Mouse (Mus musculus) heart, embryonic 14.5 days (tissue): ENCODE measurements around the gene Cgref1. TPM values are rescaled to one million over a fixed set of nuclear protein-coding genes. Genes with fewer than 3 reads are reported as not detected.

ENCODE experiments used
- ATAC-seq: fragments of 200-750 bp; cut with Nextera tagmentation; 2 replicates; pipeline ENCODE4 v1.8.0; 2017; ENCODE audit warnings: low read depth, moderate TSS enrichment; ENCODE audit not compliant: insufficient number of reproducible peaks, insufficient read depth, low FRiP score
- H3K27ac ChIP-seq, 2 experiments: fragments of 200-500 bp in 1 of 2; fragments of 300-500 bp in 1 of 2; sonication (generic) in 1 of 2; replicated peaks in 1 of 2; 2 replicates each; pipeline ENCODE4 v1.5.1; 2012 to 2014; ENCODE audit warnings: low read depth in 2 of 2, low read length in 2 of 2, control low read depth in 1 of 2, mild to moderate bottlenecking in 1 of 2, mixed read lengths in 1 of 2; ENCODE audit not compliant: control insufficient read depth in 1 of 2, insufficient read depth in 1 of 2
- H3K27me3 ChIP-seq: fragments of 300-500 bp; sonication (generic); 2 replicates; pipeline ENCODE4 v1.6.1; 2014; ENCODE audit warnings: mild to moderate bottlenecking, low read length, control low read depth; ENCODE audit not compliant: control insufficient read depth, insufficient read depth
- H3K36me3 ChIP-seq: fragments of 300-500 bp; sonication (generic); 2 replicates; pipeline ENCODE4 v1.6.1; 2014; ENCODE audit warnings: mild to moderate bottlenecking, control low read depth, low read length, mixed read lengths; ENCODE audit not compliant: control insufficient read depth, insufficient read depth
- H3K4me1 ChIP-seq, 2 experiments: fragments of 200-500 bp in 1 of 2; fragments of 300-500 bp in 1 of 2; sonication (generic) in 1 of 2; 2 replicates each; pipeline ENCODE4 v1.6.1; 2012 to 2014; ENCODE audit warnings: low read length in 2 of 2, control low read depth in 1 of 2, mixed read lengths in 1 of 2; ENCODE audit not compliant: control insufficient read depth in 2 of 2, insufficient read depth in 2 of 2
- H3K4me2 ChIP-seq: fragments of 300-500 bp; sonication (generic); 2 replicates; pipeline ENCODE4 v1.6.1; 2014; ENCODE audit warnings: mild to moderate bottlenecking, low read length
- H3K4me3 ChIP-seq, 2 experiments: fragments of 200-500 bp in 1 of 2; fragments of 300-500 bp in 1 of 2; sonication (generic) in 1 of 2; 2 replicates each; pipeline ENCODE4 v1.5.1; 2012 to 2014; ENCODE audit warnings: low read length in 2 of 2, mild to moderate bottlenecking in 2 of 2, control low read depth in 1 of 2, low read depth in 1 of 2, moderate library complexity in 1 of 2; ENCODE audit not compliant: control insufficient read depth in 1 of 2, insufficient read depth in 1 of 2
- H3K9ac ChIP-seq: fragments of 300-500 bp; sonication (generic); 2 replicates; pipeline ENCODE4 v1.6.1; 2014; ENCODE audit warnings: mild to moderate bottlenecking, low read length
- H3K9me3 ChIP-seq: fragments of 300-500 bp; sonication (generic); 2 replicates; pipeline ENCODE4 v1.6.1; 2016; ENCODE audit warnings: low read length, control low read depth; ENCODE audit not compliant: control insufficient read depth
- WGBS: fragments of 180-500 bp; shearing (Covaris S2); extraction: QIAGEN DNeasy Blood & Tissue Kit; methylation state at CpG from one replicate; pipeline ENCODE4 v1.1.7; 2014; 5-methylcytosine and 5-hydroxymethylcytosine counted together
- polyA plus RNA-seq: library from polyadenylated mRNA; unstranded; fragments of >200 nt; fragmentation: Nextera tagmentation; extraction: Ambion mirVana; gene quantifications from 2 replicates; pipeline ENCODE4 v1.2.1, GENCODE M21; 2014

The Cgref1 gene
- polyA plus RNA-seq, result 2.0 and 3.8 TPM in 2 replicates

DNA sequence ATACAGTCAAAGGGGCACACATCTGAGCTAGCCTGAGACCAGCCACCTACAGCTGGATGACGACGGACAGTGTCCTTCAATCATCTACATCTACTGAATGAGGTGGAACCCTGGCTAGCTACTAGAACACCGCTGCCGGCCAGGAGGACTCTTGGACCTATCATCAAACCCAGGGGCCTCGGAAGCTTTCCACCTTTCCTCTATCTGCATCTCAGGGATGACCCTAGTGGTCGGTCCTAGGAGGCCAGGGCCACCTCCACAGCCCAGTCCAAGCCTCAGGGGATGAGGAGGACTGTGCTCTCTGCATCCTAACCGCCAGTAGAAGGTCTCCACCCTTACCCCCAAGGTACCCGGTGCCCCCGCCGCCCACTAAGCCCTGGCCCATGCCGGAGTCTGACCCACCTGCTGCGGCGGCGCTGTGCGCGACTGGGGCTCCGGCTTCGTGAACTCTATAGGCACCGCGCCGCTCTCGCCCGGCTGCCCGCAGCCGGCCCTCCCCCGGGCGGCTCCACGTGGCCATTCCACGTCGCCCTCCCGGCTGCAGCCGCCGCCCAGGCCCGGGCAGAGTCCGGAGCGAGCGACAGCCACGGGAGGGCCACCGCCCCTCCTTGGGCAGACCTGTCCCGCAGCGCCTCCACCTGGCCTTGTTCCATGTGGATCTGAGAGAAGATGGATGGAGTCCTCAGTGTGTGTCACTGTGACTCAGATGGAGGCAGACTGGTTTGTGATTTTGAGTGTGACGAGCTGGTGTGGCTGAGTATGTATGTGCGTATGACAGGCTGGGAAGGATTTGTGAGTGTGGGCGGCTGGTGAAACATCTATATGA lies at the start of gene Cgref1:
Cgref1 (minus strand) TSS at position 636 of the 826 bp plus-strand sequence.
- H3K9ac ChIP-seq, result peak within 1 kb of the TSS; percentile 64
- H3K27me3 ChIP-seq, result peaks cover 12% of the 10 kb centered on the region
- H3K4me1 ChIP-seq, result peaks cover 0 to 1% of the 10 kb centered on the region in 2 experiments; a peak in 1 of 4 replicates
- 7% methylated on average over 44 of the region's 44 CpGs for WGBS
- ATAC-seq, result peak; percentile 32
- no peak within 1 kb of the TSS for H3K27ac ChIP-seq
- H3K4me3 ChIP-seq, result peak within 1 kb of the TSS; percentile 44 to 51
- no peaks in the 10 kb centered on the region for H3K36me3 ChIP-seq
- peak within 1 kb of the TSS; percentile 76 for H3K4me2 ChIP-seq
- no peaks in the 10 kb centered on the region for H3K9me3 ChIP-seq

DNA sequence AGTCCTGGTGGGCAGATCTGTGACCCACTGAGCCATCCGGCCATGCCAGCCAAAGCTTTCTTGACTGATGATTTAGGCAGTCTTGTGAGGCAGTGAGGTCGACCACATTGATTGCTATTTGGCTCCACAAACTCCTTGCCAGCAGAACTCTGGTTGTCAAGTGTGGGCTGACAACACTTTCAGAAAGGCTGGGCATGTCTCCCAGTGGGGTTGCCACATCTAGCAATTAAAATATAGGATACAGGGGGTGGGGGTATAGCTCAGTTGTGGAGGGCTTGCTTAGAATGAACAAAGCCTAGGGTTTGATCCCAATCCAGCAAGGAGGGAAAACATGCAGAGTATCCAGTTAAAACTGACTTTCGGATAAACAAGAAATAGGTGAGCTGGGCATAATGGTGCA lies 48.7 kb upstream of the Cgref1 start:
- no peak overlapping the region for H3K4me2 ChIP-seq
- peaks cover 5 to 10% of the 10 kb centered on the region in 2 experiments; a peak in 3 of 4 replicates for H3K4me1 ChIP-seq
- ATAC-seq, result no peak
- WGBS, result 75% methylated on average over 3 of the region's 3 CpGs
- H3K27me3 ChIP-seq, result no peaks in the 10 kb centered on the region
- H3K4me3 ChIP-seq, result no peak overlapping the region
- no peaks in the 10 kb centered on the region for H3K9me3 ChIP-seq
- no peak overlapping the region for H3K9ac ChIP-seq
- no peaks in the 10 kb centered on the region for H3K36me3 ChIP-seq
- no peak overlapping the region for H3K27ac ChIP-seq

DNA sequence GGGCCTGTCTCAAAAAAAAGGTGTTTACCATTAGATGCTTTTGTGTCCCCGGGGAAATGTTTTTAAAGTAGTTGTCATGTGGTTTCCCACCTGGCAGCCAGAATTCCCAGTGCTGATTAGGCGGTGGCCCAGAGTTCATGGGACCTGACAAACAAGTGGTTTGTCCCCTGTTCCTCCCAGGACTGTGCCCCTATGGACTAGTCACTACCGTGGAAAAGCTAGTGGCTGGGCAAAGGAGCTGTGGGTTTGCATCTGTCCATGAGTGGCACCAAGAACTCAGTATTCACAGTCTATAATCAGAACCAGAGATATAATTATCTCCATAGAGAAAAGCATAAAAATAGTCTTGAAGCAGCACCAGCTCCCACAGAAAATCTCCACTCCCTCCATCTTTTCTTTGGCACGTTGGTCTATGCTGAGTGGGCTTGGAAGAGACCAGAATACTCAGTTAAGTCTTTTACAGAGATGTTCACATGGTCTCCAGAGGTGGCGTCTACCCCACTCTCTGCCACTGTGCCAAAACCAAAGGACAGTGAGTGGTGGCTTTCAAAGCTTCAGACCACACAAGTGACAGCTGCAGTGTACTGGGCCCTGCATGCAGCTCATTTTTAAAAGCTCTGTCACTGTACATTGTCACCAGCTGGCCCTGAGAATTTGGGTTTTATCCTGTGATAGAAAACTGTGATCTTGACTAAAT lies 47.7 kb upstream of the Cgref1 start:
- Histone ChIP-seq H3K36me3 (no peaks in the 10 kb centered on the region), H3K27me3 (no peaks in the 10 kb centered on the region), H3K9me3 (no peaks in the 10 kb centered on the region), H3K4me3 (no peak overlapping the region), H3K9ac (no peak overlapping the region), H3K27ac (no peak overlapping the region), H3K4me2 (no peak overlapping the region), H3K4me1 (peaks cover 5 to 10% of the 10 kb centered on the region in 2 experiments; a peak in 3 of 4 replicates)
- 74% methylated on average over 5 of the region's 5 CpGs for WGBS
- ATAC-seq, result no peak

DNA sequence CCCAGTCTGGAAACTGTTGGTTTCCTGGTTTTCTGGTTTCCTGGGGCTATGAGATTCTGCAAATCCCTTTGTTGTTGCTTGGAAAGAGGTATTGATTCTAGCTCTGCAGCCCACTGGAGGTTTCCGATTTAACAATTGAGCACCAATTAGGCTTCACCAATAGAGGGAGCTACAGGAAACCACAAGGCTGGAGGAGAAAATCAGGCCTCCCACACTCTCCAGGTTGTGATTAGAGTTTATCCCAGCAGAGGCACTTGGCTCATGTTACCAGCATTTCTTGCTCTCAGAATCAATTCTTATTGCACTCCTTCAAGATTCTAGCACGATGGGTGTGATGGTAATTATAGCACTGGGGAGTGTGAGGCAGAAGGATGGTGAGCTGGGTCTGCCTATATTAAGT lies 37.0 kb upstream of the Cgref1 start:
- no peak overlapping the region for H3K9ac ChIP-seq
- no peaks in the 10 kb centered on the region; a peak in 1 of 4 replicates for H3K4me1 ChIP-seq
- H3K4me3 ChIP-seq, result no peak overlapping the region
- H3K27ac ChIP-seq, result no peak overlapping the region
- H3K27me3 ChIP-seq, result no peaks in the 10 kb centered on the region
- no peaks in the 10 kb centered on the region for H3K9me3 ChIP-seq
- 18% methylated on average over 2 of the region's 2 CpGs for WGBS
- H3K36me3 ChIP-seq, result no peaks in the 10 kb centered on the region
- no peak overlapping the region for H3K4me2 ChIP-seq
- no peak for ATAC-seq

DNA sequence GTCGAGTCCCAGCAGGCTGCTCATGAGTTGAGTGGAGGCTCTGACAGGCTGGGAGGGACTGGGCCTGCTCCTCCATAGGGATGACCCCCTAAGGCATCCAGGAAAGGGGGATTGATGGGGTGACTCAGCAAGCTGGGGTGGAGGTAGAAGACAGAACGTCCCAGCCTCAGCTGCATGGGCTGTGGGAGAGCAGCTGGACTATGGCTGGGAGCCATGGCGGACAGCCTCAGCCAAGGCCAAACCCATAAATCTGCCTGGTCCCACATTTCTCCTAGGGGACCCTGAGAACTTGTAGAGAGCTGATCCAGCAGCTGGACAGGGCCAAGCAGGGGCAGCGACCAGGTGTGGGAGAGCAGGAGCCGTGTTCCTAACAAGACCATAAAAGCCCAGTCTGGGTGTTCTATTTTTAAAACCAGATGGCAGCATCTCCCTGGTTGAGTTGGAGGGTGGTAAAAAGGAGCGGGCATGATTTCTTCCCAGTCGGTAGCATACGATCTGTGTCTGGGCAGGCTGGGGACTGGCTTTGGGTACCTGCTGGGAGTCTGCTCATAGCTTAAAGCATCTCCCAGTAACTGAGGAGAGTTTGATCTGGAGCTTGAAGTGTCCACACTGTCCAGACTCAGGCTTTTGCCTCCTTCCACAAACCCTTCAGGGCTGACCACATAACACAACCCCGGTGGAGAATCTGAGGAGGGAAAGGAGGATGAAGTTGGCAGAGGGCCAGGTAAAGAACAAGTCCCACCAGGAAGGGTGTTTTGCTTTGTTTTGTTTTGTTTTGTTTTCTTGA lies 29.7 kb upstream of the Cgref1 start:
- Histone ChIP-seq H3K9me3 (no peaks in the 10 kb centered on the region), H3K4me3 (no peak overlapping the region), H3K27ac (no peak overlapping the region), H3K36me3 (no peaks in the 10 kb centered on the region), H3K9ac (no peak overlapping the region), H3K4me2 (no peak overlapping the region), H3K27me3 (no peaks in the 10 kb centered on the region), H3K4me1 (peaks cover 0 to 6% of the 10 kb centered on the region in 2 experiments; a peak in 1 of 4 replicates)
- 53% methylated on average over 9 of the region's 9 CpGs for WGBS
- no peak for ATAC-seq

DNA sequence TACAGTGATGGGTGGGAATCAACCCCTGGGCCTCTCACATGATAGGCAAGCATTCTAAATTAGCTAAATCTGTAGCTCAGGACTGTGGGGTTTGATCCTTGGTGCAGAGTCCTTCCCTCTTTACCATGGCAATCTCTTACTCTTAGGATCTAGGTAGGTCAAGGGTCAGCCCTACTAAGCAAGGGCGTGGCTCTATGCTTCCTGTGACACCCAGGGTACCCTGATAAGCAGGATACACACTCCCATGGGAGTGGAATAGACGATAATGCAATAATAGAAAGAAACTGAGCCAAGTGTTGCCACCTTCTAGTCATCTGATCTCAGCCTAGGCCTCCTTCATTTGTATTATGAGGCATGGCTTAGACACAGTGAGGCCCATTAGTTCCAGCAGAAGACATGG lies 24.0 kb upstream of the Cgref1 start:
- Histone ChIP-seq H3K9me3 (no peaks in the 10 kb centered on the region), H3K27ac (no peak overlapping the region), H3K4me1 (no peaks in the 10 kb centered on the region), H3K4me2 (no peak overlapping the region), H3K9ac (no peak overlapping the region), H3K4me3 (no peak overlapping the region), H3K36me3 (no peaks in the 10 kb centered on the region), H3K27me3 (no peaks in the 10 kb centered on the region)
- WGBS, result 63% methylated on average over 2 of the region's 2 CpGs
- no peak for ATAC-seq

DNA sequence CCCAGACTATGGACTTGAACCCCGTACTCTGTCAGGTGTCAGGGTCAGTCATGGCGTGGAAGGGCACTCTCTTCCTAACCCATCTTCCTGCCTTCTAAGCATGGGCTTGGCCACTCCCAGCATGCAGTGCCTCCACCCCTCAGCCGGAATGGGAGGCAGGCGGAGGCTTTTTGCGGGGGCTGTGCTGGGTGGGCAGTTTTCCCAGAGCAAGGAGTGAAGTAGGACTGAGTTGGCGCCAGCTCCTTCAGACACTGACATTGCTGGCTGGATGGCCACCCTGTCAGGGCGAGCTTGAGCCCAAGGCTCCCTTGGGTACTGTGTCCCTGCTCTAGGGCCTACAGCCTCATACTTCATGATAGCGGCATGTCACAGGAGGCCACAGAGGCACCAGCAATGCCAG lies 23.0 kb upstream of the Cgref1 start, which contains the start of gene Tcf23:
Tcf23 (plus strand) TSS at position 247 of the 400 bp plus-strand sequence.
- H3K9me3 ChIP-seq, result no peaks in the 10 kb centered on the region
- H3K4me1 ChIP-seq, result no peaks in the 10 kb centered on the region
- H3K27me3 ChIP-seq, result no peaks in the 10 kb centered on the region
- H3K9ac ChIP-seq, result no peak within 1 kb of the TSS
- H3K4me2 ChIP-seq, result no peak within 1 kb of the TSS
- no peak within 1 kb of the TSS for H3K4me3 ChIP-seq
- H3K36me3 ChIP-seq, result no peaks in the 10 kb centered on the region
- WGBS, result 48% methylated on average over 8 of the region's 8 CpGs
- no peak within 1 kb of the TSS for H3K27ac ChIP-seq
- 0 out of 2 replicates have a peak, but pooled peaks have one; percentile 4 for ATAC-seq
